Mouse (Mus musculus): ENCODE data around the gene Gprc5b.

Gene Gprc5b

GRCm38 (mm10) chr7:118995007-118995406 lies at the start of gene Gprc5b:
TSS of gene Gprc5b (minus strand) at chr7:118995211.
- POLR2A ChIA-PET, result interaction anchor here (0.6 to 5.6 kb wide), 18 partner anchors 9 to 254 kb away, joined by 3 to 77 read pairs (median 6); partner anchors contain the start of genes Iqck (in 2 of the 4), Vps35l (in 2 of the 4) and Knop1 (in 1 of the 4)
- CTCF ChIA-PET, result interaction anchor here (0.5 to 4.9 kb wide), 20 partner anchors 16 to 546 kb away, joined by 3 to 74 read pairs (median 7); partner anchors contain the start of gene Vps35l (in 2 of the 4)

GRCm38 (mm10) chr7:119041502-119041901 lies 46.5 kb upstream of the Gprc5b start:
- ChIA-PET CTCF (interaction anchor here in 1 of 4 experiments (0.9 kb wide), 1 partner anchor 18 kb away, joined by 3 read pairs; no protein-coding TSS in a partner anchor), POLR2A (interaction anchor here in 1 of 4 experiments (0.7 kb wide), 1 partner anchor 20 kb away, joined by 3 read pairs; no protein-coding TSS in a partner anchor)

GRCm38 (mm10) chr7:119037581-119037980 lies 42.6 kb upstream of the Gprc5b start:
- ChIA-PET CTCF (interaction anchor here in 3 of 4 experiments (0.6 to 2.5 kb wide), 5 partner anchors 14 to 444 kb away, joined by 3 to 14 read pairs (median 3); no protein-coding TSS in a partner anchor), POLR2A (interaction anchor here in 1 of 4 experiments (0.8 kb wide), 1 partner anchor 14 kb away, joined by 3 read pairs; no protein-coding TSS in a partner anchor)

- ChIA-PET POLR2A (interaction anchor here in 3 of 4 experiments (0.7 to 2.0 kb wide), 3 partner anchors 9 to 11 kb away, joined by 3 to 6 read pairs (median 3); no protein-coding TSS in a partner anchor), CTCF (interaction anchor here in 2 of 4 experiments (0.6 to 4.4 kb wide), 3 partner anchors 10 to 505 kb away, joined by 3 to 22 read pairs (median 5); no protein-coding TSS in a partner anchor)
Observed at GRCm38 (mm10) chr7:119034243-119034961, 39.4 kb upstream of the Gprc5b start.

- ChIA-PET POLR2A (interaction anchor here in 3 of 4 experiments (0.7 to 1.5 kb wide), 11 partner anchors 11 to 492 kb away, joined by 3 to 8 read pairs (median 3); partner anchors contain the start of gene Gpr139 (in 2 of the 3)), CTCF (interaction anchor here (0.6 to 2.9 kb wide), 79 partner anchors 8 to 650 kb away, joined by 3 to 33 read pairs (median 4); partner anchors contain the start of genes Gpr139 (in 3 of the 4), Gprc5b (in 1 of the 4), Iqck (in 1 of the 4) and Vps35l (in 1 of the 4))
Observed at GRCm38 (mm10) chr7:119023394-119023921, 28.4 kb upstream of the Gprc5b start.

GRCm38 (mm10) chr7:119022238-119023156 lies 27.5 kb upstream of the Gprc5b start:
- POLR2A ChIA-PET, result interaction anchor here in 2 of 4 experiments (0.7 to 1.5 kb wide), 5 partner anchors 12 to 282 kb away, joined by 3 to 6 read pairs (median 3); partner anchors contain the start of gene Gpr139 (in 1 of the 2)

GRCm38 (mm10) chr7:119019537-119019936 lies 24.5 kb upstream of the Gprc5b start:
- ChIA-PET POLR2A (interaction anchor here in 1 of 4 experiments (0.7 to 1.3 kb wide), 3 partner anchors 26 to 279 kb away, joined by 3 read pairs; partner anchors contain the start of gene Vps35l), CTCF (interaction anchor here (0.6 to 3.1 kb wide), 31 partner anchors 9 to 495 kb away, joined by 3 to 21 read pairs (median 4); partner anchors contain the start of genes Gpr139 (in 2 of the 4) and Ccp110 (in 1 of the 4))

More at GRCm38 (mm10) chr7:119022238-119023156, 27.5 kb upstream of the Gprc5b start:
- CTCF ChIA-PET, result interaction anchor here (0.6 to 2.9 kb wide), 11 partner anchors 12 to 493 kb away, joined by 3 to 33 read pairs (median 9); partner anchors contain the start of gene Gpr139 (in 2 of the 4)

GRCm38 (mm10) chr7:119015736-119016135 lies 20.7 kb upstream of the Gprc5b start:
- CTCF ChIA-PET, result interaction anchor here (0.6 to 2.2 kb wide), 18 partner anchors 8 to 608 kb away, joined by 3 to 16 read pairs (median 4); partner anchors contain the start of gene Gpr139 (in 1 of the 4)
- POLR2A ChIA-PET, result interaction anchor here in 1 of 4 experiments (0.8 to 0.9 kb wide), 3 partner anchors 9 to 418 kb away, joined by 3 to 4 read pairs (median 4); partner anchors contain the start of gene Tmc5

- CTCF ChIA-PET, result interaction anchor here (0.6 to 3.8 kb wide), 107 partner anchors 8 to 1886 kb away, joined by 3 to 103 read pairs (median 4); partner anchors contain the start of genes Gpr139 (in 3 of the 4), Acsm5 (in 2 of the 4), Gprc5b (in 2 of the 4) and Ccp110 (in 1 of the 4)
- POLR2A ChIA-PET, result interaction anchor here in 2 of 4 experiments (1.0 to 1.3 kb wide), 4 partner anchors 13 to 502 kb away, joined by 3 to 8 read pairs (median 5); no protein-coding TSS in a partner anchor
Observed at GRCm38 (mm10) chr7:119010854-119011529, 16.0 kb upstream of the Gprc5b start.

GRCm38 (mm10) chr7:119002501-119002900 lies 7.5 kb upstream of the Gprc5b start:
- ChIA-PET POLR2A (no interaction called here), CTCF (interaction anchor here in 2 of 4 experiments (0.6 to 1.4 kb wide), 2 partner anchors 8 to 262 kb away, joined by 3 to 4 read pairs; no protein-coding TSS in a partner anchor)

GRCm38 (mm10) chr7:119001965-119002364 lies 7.0 kb upstream of the Gprc5b start:
- POLR2A ChIA-PET, result no interaction called here
- CTCF ChIA-PET, result interaction anchor here in 1 of 4 experiments (1.0 to 1.4 kb wide), 2 partner anchors 9 kb away, joined by 4 read pairs; no protein-coding TSS in a partner anchor

- ChIA-PET CTCF (interaction anchor here in 1 of 4 experiments (0.7 to 1.0 kb wide), 2 partner anchors 144 to 149 kb away, joined by 4 to 5 read pairs; partner anchors contain the start of gene Iqck), POLR2A (interaction anchor here in 1 of 4 experiments (0.6 kb wide), 1 partner anchor 1983 kb away, joined by 3 read pairs; the partner anchor contains the start of genes Cdr2 and Mfsd13b)
Observed at GRCm38 (mm10) chr7:118999857-119000256, 4.8 kb upstream of the Gprc5b start.

GRCm38 (mm10) chr7:118996137-118996837 lies 1.3 kb upstream of the Gprc5b start:
- CTCF ChIA-PET, result interaction anchor here (0.5 to 4.9 kb wide), 68 partner anchors 12 to 691 kb away, joined by 3 to 74 read pairs (median 5); partner anchors contain the start of genes Vps35l (in 3 of the 4), Iqck (in 1 of the 4) and Syt17 (in 1 of the 4)
- POLR2A ChIA-PET, result interaction anchor here in 3 of 4 experiments (0.7 to 2.0 kb wide), 19 partner anchors 9 to 261 kb away, joined by 3 to 14 read pairs (median 4); partner anchors contain the start of genes Vps35l (in 2 of the 3), Iqck (in 1 of the 3) and Knop1 (in 1 of the 3)

GRCm38 (mm10) chr7:118995671-118996070 lies 660 bp upstream of the Gprc5b start:
- ChIA-PET POLR2A (interaction anchor here (0.6 to 5.6 kb wide), 25 partner anchors 8 to 260 kb away, joined by 3 to 77 read pairs (median 5); partner anchors contain the start of genes Iqck (in 2 of the 4), Vps35l (in 2 of the 4) and Knop1 (in 1 of the 4)), CTCF (interaction anchor here (0.5 to 4.9 kb wide), 69 partner anchors 15 to 787 kb away, joined by 3 to 74 read pairs (median 5); partner anchors contain the start of genes Vps35l (in 3 of the 4), Iqck (in 1 of the 4) and Syt17 (in 1 of the 4))

Data from embryonic stem cell, embryonic (primary cell).